Mouse (Mus musculus): ENCODE results near the gene Med16.
A peak's percentile ranks its signal among the peaks of the same experiment; 100 is the strongest.

Gene Med16

DNA sequence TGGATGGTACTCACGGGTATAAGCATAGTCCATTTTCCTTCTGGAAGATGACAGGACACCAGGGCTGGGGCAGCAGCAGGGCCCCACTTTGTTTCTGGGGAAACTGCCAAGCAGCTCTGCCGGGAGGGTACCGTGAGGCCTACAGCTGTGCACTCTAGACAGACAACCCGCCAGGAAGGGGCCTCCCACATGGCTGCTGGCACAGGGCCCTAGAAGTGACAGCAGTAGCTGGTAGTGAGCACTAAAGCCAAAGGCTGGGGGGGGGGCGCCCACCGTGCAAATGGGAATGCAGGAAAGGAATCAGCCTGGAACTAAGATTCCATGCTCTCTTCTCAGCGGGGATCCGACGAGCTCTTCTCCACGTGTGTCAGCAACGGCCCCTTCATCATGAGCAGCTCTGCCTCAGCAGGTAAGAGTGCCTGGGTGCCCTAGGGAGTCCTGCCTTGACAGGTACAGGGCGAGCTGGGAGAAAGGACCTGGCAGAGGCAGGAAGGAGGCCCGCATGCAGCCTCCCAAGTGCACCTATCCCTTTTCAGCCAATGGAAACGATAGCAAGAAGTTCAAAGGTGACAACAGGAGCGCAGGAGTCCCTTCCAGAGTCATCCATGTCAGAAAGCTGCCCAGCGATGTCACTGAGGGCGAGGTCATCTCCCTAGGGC is 50.2 kb downstream of the Med16 start:
- DNase-seq (ENCODE audit: low spot score): no peak

DNA sequence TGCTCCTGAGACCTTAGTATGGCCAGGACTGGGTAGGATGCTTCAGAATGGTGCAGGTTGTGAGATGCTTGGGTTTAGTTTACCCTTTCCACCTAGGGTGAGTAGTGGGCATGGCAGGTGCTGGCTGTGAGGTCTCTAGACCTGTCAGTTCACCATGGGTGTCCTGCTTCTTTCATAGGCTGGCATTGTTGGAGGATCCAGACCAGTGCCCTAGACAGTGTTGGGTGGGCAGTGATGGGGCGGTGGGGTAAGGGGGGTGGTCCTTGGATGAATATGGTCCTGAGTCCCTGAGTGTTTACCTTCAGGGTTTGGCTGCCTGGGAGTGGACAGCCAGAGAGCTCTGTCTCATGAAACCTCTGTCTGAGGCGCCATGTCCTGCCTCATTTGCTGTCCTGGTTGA is 50.8 kb downstream of the Med16 start:
- DNase-seq (ENCODE audit: low spot score): no peak

DNA sequence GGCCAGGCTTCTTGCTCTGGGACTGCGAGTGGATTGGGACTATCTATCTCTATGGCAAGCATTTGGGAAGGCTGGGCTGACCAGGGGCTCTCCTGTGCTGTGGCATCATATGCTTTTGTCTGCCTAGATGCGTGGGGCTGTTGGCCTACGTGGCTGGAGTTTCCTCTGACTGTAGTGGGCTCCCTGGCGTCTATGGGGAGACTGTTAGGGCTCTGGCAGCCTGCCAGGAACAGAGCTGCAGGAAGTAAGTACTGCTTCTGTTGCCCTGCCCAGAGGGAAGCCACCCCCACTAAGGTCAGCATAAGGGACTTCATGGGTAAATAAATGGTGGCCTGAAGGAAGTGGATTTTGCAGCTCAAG is 51.3 kb downstream of the Med16 start:
- DNase-seq (ENCODE audit: low spot score): peak; percentile 47

DNA sequence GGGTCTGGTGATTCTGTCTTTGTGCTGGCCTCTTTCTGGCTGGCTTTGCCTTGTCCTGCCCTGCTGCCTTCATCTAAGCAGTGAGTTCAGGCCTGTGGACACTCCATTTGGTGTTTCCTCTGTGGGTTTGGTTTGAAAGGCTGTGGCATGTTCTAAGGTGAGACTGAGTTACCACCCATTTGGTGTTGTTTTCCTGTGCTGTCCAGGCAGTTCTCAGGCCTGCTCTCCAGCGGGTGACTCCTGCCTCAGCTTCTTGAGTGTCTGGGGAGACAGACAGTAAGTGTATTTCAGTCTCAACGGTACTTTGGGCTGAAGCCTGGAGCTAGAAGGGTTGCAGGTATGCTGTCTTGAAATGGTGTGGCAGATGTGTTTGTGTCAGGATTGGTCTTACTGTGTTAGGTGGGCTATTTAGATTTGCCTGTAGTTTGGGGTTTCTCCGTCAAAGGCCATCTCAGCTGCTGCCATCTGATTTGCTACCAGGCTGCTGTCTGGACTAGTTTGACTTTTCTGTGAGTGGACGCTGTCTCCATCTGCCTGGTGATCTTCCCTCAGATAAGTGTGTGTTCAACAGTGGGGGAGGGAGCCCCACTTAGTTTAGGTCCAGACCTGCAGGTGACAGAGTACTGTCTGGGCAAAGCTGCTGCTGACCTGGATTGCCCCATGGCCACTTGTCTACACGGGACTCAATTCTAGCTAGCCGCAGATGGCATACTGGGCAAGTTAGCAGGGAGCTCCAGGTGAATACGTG is 51.8 kb downstream of the Med16 start:
- DNase-seq (ENCODE audit: low spot score): no peak

DNA sequence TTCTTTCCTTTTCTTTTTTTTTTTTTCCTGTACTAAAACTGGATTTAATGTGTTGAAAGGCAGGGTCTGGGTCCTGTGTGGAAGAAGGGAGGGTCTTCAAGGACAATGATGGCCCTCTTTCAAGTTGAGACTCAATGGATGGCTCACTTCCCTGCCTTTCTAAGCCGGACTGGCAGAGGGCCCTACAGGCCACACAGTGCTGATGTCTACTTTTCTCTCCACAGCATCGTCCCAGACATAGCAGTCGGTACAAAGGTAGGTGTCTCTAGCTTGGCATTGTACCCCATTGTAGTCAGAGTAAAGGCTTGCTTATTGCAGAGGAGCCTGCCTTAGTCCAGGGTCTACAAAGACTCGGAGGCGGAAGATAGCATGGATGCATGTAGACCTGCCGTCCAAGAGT is 52.4 kb downstream of the Med16 start:
- DNase-seq (ENCODE audit: low spot score): no peak

DNA sequence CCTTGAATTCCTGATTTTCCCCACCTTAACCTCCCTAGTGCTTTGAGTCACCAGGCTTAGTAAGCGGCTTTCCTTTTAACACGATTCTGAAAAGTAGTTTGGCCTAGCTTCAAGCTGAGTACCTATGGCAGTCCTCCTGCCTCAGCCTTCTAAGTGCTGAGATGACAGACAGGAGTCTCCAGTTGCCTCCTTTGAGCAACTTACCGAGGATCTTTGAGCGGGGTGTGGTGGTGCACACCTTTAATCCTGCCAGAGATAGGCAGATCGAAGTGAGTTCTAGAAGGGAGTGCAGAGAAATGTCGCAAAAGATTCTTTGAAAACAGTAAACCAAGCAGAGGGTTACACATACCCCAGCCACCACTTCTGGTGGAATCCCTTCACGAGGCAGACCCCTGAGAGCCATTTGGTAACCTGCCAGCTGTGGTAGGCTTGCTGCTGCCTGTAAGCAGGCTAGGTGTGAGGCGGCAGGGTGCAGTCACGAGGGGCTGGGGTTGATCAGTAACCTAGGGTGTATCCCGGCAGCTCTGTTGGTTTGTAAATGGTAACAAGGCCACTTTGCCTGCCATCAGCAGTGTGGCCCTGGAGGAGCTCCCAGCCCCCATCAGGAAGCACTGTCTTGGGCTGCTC is 53.1 kb downstream of the Med16 start:
- DNase-seq (ENCODE audit: low spot score): no peak

DNA sequence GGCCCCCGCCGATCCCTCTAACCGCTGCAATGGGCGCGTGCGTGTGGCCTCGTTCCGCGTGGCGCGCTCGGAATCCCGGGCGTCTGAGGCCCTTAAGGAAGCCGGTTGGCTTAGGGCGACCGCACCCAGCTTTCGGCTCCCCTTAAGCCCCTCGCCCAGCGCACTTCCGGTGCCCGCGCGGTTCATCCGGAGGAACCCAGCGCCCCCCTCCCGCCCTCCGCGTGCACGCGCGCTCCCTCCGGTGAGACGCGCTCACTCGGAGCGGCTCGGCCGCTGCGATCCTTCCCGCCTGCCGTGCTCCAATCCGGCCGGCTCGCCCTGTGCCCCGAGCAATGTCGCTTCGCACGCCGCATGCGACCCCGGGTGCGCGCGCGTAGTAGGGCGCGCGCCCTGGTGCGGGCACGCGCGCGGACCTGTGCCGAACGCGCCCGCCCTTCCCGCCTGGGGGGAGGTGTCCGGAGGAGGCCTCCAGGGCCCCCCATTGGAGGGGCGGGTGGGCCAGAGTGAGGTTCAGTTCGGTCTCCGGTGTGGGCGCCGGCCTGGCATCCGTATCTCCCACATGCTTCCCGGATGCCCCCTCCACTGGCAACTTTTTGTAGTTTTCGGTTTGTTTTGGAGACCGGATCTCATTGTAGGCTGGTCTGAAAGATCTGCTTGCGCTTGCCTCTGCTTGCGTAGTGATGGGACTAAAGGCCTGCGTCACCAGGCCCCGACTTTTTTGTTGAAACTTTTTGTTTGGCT is 53.8 kb downstream of the Med16 start:
- DNase-seq (ENCODE audit: low spot score): peak; percentile 57

DNA sequence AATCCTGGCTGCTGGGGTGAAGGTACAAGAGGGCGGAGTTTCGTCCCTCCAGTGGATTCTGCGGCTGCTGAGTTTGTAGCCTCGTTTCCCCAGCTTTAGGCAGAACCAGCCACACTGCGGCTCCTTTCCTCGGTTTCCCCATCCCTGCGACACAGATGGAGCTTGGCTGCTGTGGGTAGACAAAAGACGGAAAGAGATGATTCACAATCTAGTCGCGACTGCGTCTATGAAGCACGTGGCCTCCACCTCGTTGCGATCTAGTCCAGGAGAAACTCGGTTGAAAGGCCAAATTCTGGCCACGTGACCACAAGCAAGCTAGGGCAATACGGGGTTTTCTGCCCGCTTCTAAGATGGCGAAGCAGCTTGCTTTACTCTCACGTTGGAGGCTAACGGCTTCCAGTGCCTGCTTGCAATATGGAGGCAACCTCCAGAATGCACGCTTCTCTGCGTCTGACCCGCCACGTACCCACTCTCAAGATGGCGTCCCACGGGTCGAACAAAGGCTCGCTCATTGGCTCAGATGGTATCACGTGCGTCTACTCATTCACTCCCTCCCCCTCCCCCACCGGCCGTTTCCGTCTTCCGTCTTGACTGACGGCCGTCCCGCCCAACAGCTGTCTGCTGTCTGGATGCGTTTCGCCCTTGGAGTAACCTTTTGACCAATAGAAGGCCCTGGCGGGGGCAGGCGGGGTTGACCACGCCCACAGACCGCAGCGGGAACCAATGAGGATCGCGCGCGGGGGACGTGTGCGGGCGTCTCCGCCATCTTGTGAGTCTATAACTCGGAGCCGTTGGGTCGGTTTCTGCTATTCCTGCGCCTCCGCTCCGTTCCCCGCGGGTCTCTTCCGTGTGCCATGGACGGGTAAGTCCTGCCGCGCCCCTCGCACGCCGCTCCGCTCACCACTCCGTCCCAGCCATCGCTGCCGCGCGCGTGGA is 54.6 kb downstream of the Med16 start, which contains the start of gene Ptbp1:
Gene Ptbp1, plus strand, starts transcription at position 568 of the 936 bp plus-strand sequence.
- peak; percentile 96 for DNase-seq (ENCODE audit: low spot score)

DNA sequence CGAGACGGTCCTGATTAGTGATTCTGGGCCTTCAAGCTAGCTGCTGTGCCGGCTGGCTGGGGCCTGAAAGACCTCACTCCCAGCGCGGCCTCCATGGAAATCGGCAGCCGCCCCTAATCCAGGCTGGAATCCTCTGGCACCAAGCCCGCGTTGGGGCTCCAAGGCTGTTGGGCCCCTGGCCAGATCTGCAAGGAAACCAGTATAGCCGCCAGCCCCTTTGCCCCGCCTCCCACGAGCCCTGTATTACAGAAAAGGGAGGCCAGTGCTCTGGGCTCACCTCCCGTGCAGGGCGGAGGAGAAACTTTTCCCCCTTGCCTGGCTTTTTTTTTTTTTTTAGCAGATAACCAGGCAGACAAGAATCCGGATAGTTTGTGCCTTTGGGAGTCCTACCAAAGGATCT is 55.3 kb downstream of the Med16 start:
- DNase-seq (ENCODE audit: low spot score): peak; percentile 96

DNA sequence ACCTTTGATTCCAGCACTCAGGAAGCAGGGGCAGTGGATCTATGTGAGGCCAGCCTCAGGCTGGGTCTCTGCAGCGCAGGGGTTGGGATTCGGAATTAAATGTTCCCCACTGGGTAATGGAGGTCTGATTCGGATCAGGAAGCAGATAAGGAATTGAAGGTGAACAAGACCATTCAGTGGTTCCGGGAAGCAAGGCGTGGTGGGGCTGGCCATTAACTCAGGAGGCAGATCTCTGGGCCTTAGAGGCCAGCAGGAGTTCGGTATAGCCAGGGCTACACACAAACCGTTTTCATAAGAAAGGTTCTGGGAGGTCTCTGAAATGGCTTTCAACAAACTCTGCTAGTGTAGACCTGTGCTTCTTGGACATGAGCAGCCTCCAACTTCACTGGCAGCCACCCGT is 55.9 kb downstream of the Med16 start:
- no peak for DNase-seq (ENCODE audit: low spot score)

DNA sequence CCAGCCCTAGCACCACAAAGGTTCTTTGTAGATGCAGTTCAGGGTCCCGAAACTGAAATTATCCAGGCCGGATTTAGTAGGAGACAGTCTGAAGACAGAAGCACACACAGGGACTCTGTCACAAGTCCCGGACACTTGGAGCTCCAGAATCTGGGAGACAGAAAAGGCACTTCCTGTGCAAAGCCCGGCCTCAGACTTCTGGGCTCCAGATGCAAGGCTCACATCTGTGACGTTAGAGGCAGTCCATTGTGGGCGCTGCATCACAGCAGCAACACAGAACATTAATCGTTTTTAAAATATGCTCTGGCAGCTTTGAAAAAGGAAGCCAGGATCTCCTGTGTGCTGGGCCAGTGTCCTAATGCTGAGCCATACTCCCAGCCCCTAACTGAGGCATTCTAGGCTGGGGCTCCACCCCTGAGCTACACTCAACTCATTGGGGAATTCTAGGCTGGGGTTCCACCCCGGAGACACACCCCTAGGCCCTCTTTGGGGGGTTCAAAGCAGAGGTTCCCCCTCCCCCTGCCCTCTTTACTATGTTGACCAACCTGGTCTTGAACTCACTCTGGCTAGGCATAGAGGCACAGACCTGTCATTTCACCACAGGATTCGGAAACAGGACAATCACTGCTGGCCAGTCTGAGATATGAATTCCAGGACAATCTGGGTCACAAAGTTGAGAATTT is 56.5 kb downstream of the Med16 start:
- DNase-seq (ENCODE audit: low spot score): no peak

DNA sequence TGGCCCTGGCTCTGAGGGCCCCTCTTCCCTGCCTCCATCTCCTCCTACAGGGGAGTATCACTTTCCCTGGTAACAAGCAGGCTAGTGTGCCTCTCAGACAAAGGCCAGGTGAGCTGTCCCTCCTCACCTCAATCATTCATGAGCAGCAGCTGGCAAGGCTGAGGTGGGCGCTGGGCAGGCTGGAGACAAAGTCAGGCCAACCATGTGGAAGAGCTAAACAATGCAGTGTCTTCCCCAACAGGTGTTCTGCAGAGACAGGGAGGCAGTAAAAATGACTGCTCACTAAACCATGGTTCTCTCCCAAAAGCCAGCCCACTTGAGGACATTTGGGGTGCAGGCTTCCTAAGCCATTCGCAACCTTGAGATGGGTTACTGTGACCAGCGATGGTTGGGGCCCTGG is 57.1 kb downstream of the Med16 start:
- DNase-seq (ENCODE audit: low spot score): no peak

DNA sequence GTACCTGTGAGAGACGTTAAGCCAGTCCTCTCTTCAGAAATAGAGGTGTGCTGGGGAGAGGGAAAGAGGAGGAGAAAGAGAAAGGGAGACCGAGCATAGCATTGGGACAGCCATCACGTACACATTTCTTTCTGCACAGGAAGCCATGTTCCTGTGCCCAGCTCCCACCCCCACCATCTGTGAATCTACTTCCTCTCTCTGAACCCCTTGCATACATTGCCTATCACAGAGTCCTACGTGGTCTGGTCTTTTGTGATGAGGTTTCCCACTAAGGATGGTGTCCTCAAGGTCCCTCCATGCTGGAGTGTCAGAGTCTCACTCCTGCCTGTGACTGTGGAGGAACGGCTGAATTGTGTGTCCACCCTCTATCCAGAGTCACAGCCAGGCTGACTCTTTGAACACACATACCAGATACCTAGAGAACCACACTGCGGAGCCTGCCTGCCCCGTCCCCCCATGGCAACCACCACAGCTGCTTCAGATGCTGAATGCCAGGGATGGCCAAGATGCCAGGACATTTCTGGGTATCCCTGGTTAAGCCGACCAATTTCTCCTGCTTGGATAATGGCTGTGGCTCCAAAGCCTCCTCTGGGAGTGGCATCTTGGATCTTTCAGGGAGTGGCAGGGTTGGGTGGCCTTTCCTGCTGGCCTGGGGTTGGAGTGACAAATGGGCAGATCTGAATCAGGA is 58.6 kb downstream of the Med16 start:
- no peak for DNase-seq (ENCODE audit: low spot score)

DNA sequence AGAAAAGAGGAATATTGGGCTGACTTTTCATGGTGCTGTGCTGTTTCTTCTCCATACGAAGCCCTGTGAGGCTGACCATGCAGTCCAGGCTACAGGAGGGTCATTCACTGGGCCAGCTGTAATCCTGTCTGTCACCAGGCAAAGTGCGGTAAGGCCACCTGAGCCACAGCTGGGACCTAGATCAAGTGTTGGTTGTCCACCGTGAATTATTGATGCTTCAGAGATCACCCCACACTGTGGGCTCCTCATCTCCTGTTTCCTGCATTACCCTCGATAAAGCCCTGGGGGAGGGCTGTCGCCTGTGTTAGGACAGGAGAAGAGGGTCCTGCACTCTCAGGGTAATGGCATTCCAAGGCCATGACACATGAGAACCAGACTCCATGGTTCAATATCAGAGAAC is 62.2 kb downstream of the Med16 start:
- DNase-seq (ENCODE audit: low spot score): no peak
